Mouse (Mus musculus): ENCODE measurements around the gene Aqp12.
"Not testable (repeated sequence)": the region's sequence is repeated elsewhere in the genome, so short reads cannot be mapped to it uniquely, and the experiment has no call there.

The Aqp12 gene

GRCm38 (mm10) chr1:93006061-93006460 lies at the start of gene Aqp12:
Gene Aqp12, plus strand, starts transcription at chr1:93006334.
- no peak for DNase-seq (ENCODE audit: low spot score)

- DNase-seq (ENCODE audit: low spot score): peak; percentile 69
Measured at GRCm38 (mm10) chr1:92956571-92957335, 49.4 kb upstream of the Aqp12 start.

- DNase-seq (ENCODE audit: low spot score): no peak
Measured at GRCm38 (mm10) chr1:92958999-92959398, 47.1 kb upstream of the Aqp12 start.

GRCm38 (mm10) chr1:92970791-92971190 lies 35.3 kb upstream of the Aqp12 start:
- not testable (repeated sequence) for DNase-seq (ENCODE audit: low spot score)

- no peak for DNase-seq (ENCODE audit: low spot score)
Measured at GRCm38 (mm10) chr1:92971879-92972795, 34.0 kb upstream of the Aqp12 start.

GRCm38 (mm10) chr1:92972854-92973253 lies 33.3 kb upstream of the Aqp12 start:
- DNase-seq (ENCODE audit: low spot score): peak; percentile 60

GRCm38 (mm10) chr1:92976141-92976566 lies 30.0 kb upstream of the Aqp12 start:
- DNase-seq (ENCODE audit: low spot score): peak; percentile 41

GRCm38 (mm10) chr1:92978645-92979044 lies 27.5 kb upstream of the Aqp12 start:
- no peak for DNase-seq (ENCODE audit: low spot score)

- no peak for DNase-seq (ENCODE audit: low spot score)
Measured at GRCm38 (mm10) chr1:92979073-92979602, 27.0 kb upstream of the Aqp12 start.

- peak; percentile 65 for DNase-seq (ENCODE audit: low spot score)
Measured at GRCm38 (mm10) chr1:92981056-92981845, 24.9 kb upstream of the Aqp12 start.

- DNase-seq (ENCODE audit: low spot score): no peak
Measured at GRCm38 (mm10) chr1:92982931-92983605, 23.1 kb upstream of the Aqp12 start.

- no peak for DNase-seq (ENCODE audit: low spot score)
Measured at GRCm38 (mm10) chr1:92984999-92985398, 21.1 kb upstream of the Aqp12 start.

GRCm38 (mm10) chr1:92988894-92989293 lies 17.2 kb upstream of the Aqp12 start:
- DNase-seq (ENCODE audit: low spot score): no peak

GRCm38 (mm10) chr1:92989891-92990290 lies 16.2 kb upstream of the Aqp12 start:
- DNase-seq (ENCODE audit: low spot score): no peak

- no peak for DNase-seq (ENCODE audit: low spot score)
Measured at GRCm38 (mm10) chr1:92992214-92992855, 13.8 kb upstream of the Aqp12 start.

GRCm38 (mm10) chr1:92992880-92993279 lies 13.3 kb upstream of the Aqp12 start:
- DNase-seq (ENCODE audit: low spot score): no peak

GRCm38 (mm10) chr1:93009196-93009595 lies 3.1 kb downstream of the Aqp12 start:
- no peak for DNase-seq (ENCODE audit: low spot score)

- no peak for DNase-seq (ENCODE audit: low spot score)
Measured at GRCm38 (mm10) chr1:93010731-93011130, 4.6 kb downstream of the Aqp12 start.

GRCm38 (mm10) chr1:93012103-93012585 lies 6.0 kb downstream of the Aqp12 start:
- no peak for DNase-seq (ENCODE audit: low spot score)

GRCm38 (mm10) chr1:93013367-93013766 lies 7.2 kb downstream of the Aqp12 start:
- no peak for DNase-seq (ENCODE audit: low spot score)

- peak; percentile 75 for DNase-seq (ENCODE audit: low spot score)
Measured at GRCm38 (mm10) chr1:93014460-93014859, 8.3 kb downstream of the Aqp12 start.
